Mouse (Mus musculus): ENCODE results near the gene Papln. TPM values are rescaled to one million over a fixed set of nuclear protein-coding genes. Genes with fewer than 3 reads are reported as not detected.

Gene Papln
- total and polyA plus RNA-seq, 3 experiments = 0.09 to 0.51 TPM; not detected in 1

GRCm38 (mm10) chr12:83785305-83785704, 21.9 kb downstream of the Papln start:
- Histone ChIP-seq H3K9ac (ENCODE audit: insufficient read depth, low read depth) (no peak overlapping the region), H3K36me3 (replicated peaks in 1 of 2; ENCODE audit: control insufficient read depth in 1 of 2, insufficient read depth in 1 of 2, low read length in 1 of 2) (no peaks in the 10 kb centered on the region), H3K27me3 (replicated peaks) (no peaks in the 10 kb centered on the region), H3K27ac (ENCODE audit: insufficient read depth, low read depth) (no peak overlapping the region), H3K9me3 (replicated peaks; ENCODE audit: low read length) (no peaks in the 10 kb centered on the region), H3K4me3 (replicated peaks in 1 of 3; ENCODE audit: low read depth in 2 of 3, low read length in 2 of 3, poor library complexity in 1 of 3) (no peak overlapping the region), H3K4me1 (ENCODE audit: control insufficient read depth in 1 of 2, insufficient read depth in 2 of 2) (no peaks in the 10 kb centered on the region), H3K79me2 (replicated peaks; ENCODE audit: control insufficient read depth, extremely low read depth, insufficient read depth, poor library complexity, severe bottlenecking) (no peaks in the 10 kb centered on the region), H3K4me2 (ENCODE audit: insufficient read depth, low read depth, poor library complexity, severe bottlenecking) (no peak overlapping the region)
- dilution Hi-C loops (cut with MboI; ENCODE audit: extremely low pct_ligation_motif_present, extremely low pct_unique_long_range_greater_than_20kb, low sequenced_read_pairs) = no loop called here
- no peak for TF ChIP-seq POLR2A (IDR thresholded peaks at IDR 0.05; ENCODE audit: low read depth, low read length)
- in situ Hi-C loops (cut with MboI; ENCODE audit: low pct_ligation_motif_present, low pct_unique_long_range_greater_than_20kb, low sequenced_read_pairs) = loop anchor here (10.0 to 25.0 kb wide), 2 partner anchors 159 to 277 kb away; partner anchors contain the start of genes Acot3 and Acot5
- no peak for DNase-seq (ENCODE audit: extremely low read depth)

GRCm38 (mm10) chr12:83789051-83789780, 25.8 kb downstream of the Papln start:
- DNase-seq (ENCODE audit: extremely low read depth) = no peak
- Histone ChIP-seq H3K27ac (ENCODE audit: insufficient read depth, low read depth) (no peak overlapping the region), H3K9ac (ENCODE audit: insufficient read depth, low read depth) (no peak overlapping the region), H3K4me2 (ENCODE audit: insufficient read depth, low read depth, poor library complexity, severe bottlenecking) (no peak overlapping the region), H3K9me3 (replicated peaks; ENCODE audit: low read length) (no peaks in the 10 kb centered on the region), H3K4me1 (ENCODE audit: control insufficient read depth in 1 of 2, insufficient read depth in 2 of 2) (no peaks in the 10 kb centered on the region), H3K79me2 (replicated peaks; ENCODE audit: control insufficient read depth, extremely low read depth, insufficient read depth, poor library complexity, severe bottlenecking) (no peaks in the 10 kb centered on the region), H3K36me3 (replicated peaks in 1 of 2; ENCODE audit: control insufficient read depth in 1 of 2, insufficient read depth in 1 of 2, low read length in 1 of 2) (peaks cover 10 to 22% of the 10 kb centered on the region in 2 experiments), H3K27me3 (replicated peaks) (no peaks in the 10 kb centered on the region), H3K4me3 (replicated peaks in 1 of 3; ENCODE audit: low read depth in 2 of 3, low read length in 2 of 3, poor library complexity in 1 of 3) (no peak overlapping the region)
- dilution Hi-C loops (cut with MboI; ENCODE audit: extremely low pct_ligation_motif_present, extremely low pct_unique_long_range_greater_than_20kb, low sequenced_read_pairs) = no loop called here
- in situ Hi-C loops (cut with MboI; ENCODE audit: low pct_ligation_motif_present, low pct_unique_long_range_greater_than_20kb, low sequenced_read_pairs) = loop anchor here (10.0 to 25.0 kb wide), 2 partner anchors 156 to 273 kb away; partner anchors contain the start of genes Acot3 and Acot5
- TF ChIP-seq IRF4 (IDR thresholded peaks at IDR 0.05; ENCODE audit: low read depth, low read length) (no peak), USF1 (IDR thresholded peaks at IDR 0.05; ENCODE audit: low read depth, low read length) (no peak), TCF12 (IDR thresholded peaks at IDR 0.05; ENCODE audit: low read depth, low read length) (no peak), MAX (IDR thresholded peaks at IDR 0.05; ENCODE audit: low read length) (no peak), JUND (conservative IDR thresholded peaks at IDR 0.05; ENCODE audit: low read depth, low read length) (no peak), BHLHE40 (IDR thresholded peaks at IDR 0.05; ENCODE audit: low read depth, low read length) (no peak), SMC3 (IDR thresholded peaks at IDR 0.05; ENCODE audit: low read depth, low read length) (no peak), POLR2AphosphoS2 (IDR thresholded peaks at IDR 0.05; ENCODE audit: low read depth, low read length) (no peak), ZC3H11A (IDR thresholded peaks at IDR 0.05; ENCODE audit: low read depth, low read length) (no peak), CTCF (conservative IDR thresholded peaks at IDR 0.05 in 1 of 2, IDR thresholded peaks at IDR 0.05 in 1 of 2; ENCODE audit: low read depth in 2 of 2, low read length in 2 of 2) (no peak), MAFK (IDR thresholded peaks at IDR 0.05; ENCODE audit: insufficient replicate concordance, low read length) (no peak)

GRCm38 (mm10) chr12:83789781-83790140, 26.3 kb downstream of the Papln start:
- dilution Hi-C loops (cut with MboI; ENCODE audit: extremely low pct_ligation_motif_present, extremely low pct_unique_long_range_greater_than_20kb, low sequenced_read_pairs) = no loop called here
- TF ChIP-seq HCFC1 (IDR thresholded peaks at IDR 0.05; ENCODE audit: low read depth, low read length) (no peak), ETS1 (conservative IDR thresholded peaks at IDR 0.05; ENCODE audit: low read depth, low read length) (no peak), TBP (conservative IDR thresholded peaks at IDR 0.05; ENCODE audit: low read depth, low read length) (no peak), SIN3A (IDR thresholded peaks at IDR 0.05; ENCODE audit: low read length) (no peak), MAFK (IDR thresholded peaks at IDR 0.05; ENCODE audit: insufficient replicate concordance, low read length) (no peak), ELF1 (IDR thresholded peaks at IDR 0.05; ENCODE audit: low read depth, low read length) (no peak)
- no peaks in the 10 kb centered on the region for H3K4me1 ChIP-seq (ENCODE audit: control insufficient read depth in 1 of 2, insufficient read depth in 2 of 2)

More at GRCm38 (mm10) chr12:83789781-83790140, 26.3 kb downstream of the Papln start:
- in situ Hi-C loops (cut with MboI; ENCODE audit: low pct_ligation_motif_present, low pct_unique_long_range_greater_than_20kb, low sequenced_read_pairs) = loop anchor here (10.0 to 25.0 kb wide), 2 partner anchors 155 to 273 kb away; partner anchors contain the start of genes Acot3 and Acot5
- H3K9ac ChIP-seq (ENCODE audit: insufficient read depth, low read depth) = no peak overlapping the region
- DNase-seq (ENCODE audit: extremely low read depth) = no peak
- H3K27me3 ChIP-seq (replicated peaks) = no peaks in the 10 kb centered on the region
- peaks cover 10 to 25% of the 10 kb centered on the region in 2 experiments for H3K36me3 ChIP-seq (replicated peaks in 1 of 2; ENCODE audit: control insufficient read depth in 1 of 2, insufficient read depth in 1 of 2, low read length in 1 of 2)
- no peak overlapping the region for H3K4me2 ChIP-seq (ENCODE audit: insufficient read depth, low read depth, poor library complexity, severe bottlenecking)
- H3K27ac ChIP-seq (ENCODE audit: insufficient read depth, low read depth) = no peak overlapping the region
- no peaks in the 10 kb centered on the region for H3K79me2 ChIP-seq (replicated peaks; ENCODE audit: control insufficient read depth, extremely low read depth, insufficient read depth, poor library complexity, severe bottlenecking)
- no peak overlapping the region for H3K4me3 ChIP-seq (replicated peaks in 1 of 3; ENCODE audit: low read depth in 2 of 3, low read length in 2 of 3, poor library complexity in 1 of 3)
- no peaks in the 10 kb centered on the region for H3K9me3 ChIP-seq (replicated peaks; ENCODE audit: low read length)

Measured in CH12.LX (cell line).